Mouse (Mus musculus) adrenal gland, postnatal 14 days (tissue): ENCODE measurements at regions not wholly inside any gene's neighbourhood (a gene's known extent, or its start where the extent isn't known, plus 50 kb on each side); places are given as distances from the start of the nearest gene placed in this dataset.

Experiments used
- DNase-seq: peaks from one replicate; pipeline ENCODE4 v3.0.0; 2021; ENCODE audit warnings: mixed read lengths

GRCm38 (mm10) chr8:128235071-128235470, 123.3 kb upstream of the Nrp1 start:
- DNase-seq: no peak

- DNase-seq: no peak
Measured at GRCm38 (mm10) chr8:128235527-128235926, 122.9 kb upstream of the Nrp1 start.

DNA sequence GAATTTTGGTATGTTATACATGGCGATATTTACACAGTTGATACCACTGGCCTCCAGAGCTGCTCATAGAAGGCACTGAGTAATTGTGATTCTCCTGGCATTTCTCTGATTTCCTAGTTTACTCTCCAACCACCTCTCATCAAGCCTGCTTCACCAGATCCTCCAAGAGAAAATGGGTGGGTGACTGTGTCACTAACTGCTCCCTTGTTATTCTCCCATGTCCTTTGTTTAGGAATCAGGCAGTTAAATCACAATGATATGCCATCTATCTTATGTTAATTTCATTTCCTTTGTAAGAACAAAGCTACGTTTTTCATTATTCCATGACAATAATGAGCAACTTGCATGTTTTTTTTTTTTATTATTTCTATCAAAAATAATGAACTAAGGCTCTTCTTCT, 122.3 kb upstream of the Nrp1 start:
- no peak for DNase-seq

DNA sequence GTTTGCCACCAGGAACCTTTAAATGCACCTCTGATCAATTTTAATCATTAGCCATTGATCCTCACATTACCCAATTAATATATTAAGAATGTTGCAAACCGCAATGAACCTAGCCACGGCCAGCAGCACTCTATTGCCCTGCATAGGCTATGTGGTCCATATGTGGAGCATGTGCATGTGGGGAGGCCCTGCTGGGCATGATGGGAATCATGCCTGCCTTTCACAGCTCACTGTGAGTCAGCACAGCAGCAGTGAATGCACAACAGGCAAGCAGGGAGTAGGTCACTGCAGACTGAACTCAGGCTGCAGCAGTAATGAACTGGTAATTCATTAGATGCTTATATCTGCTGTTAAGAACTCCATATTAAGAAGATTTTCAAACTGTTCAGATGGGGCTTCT, 119.5 kb upstream of the Nrp1 start:
- no peak for DNase-seq

DNA sequence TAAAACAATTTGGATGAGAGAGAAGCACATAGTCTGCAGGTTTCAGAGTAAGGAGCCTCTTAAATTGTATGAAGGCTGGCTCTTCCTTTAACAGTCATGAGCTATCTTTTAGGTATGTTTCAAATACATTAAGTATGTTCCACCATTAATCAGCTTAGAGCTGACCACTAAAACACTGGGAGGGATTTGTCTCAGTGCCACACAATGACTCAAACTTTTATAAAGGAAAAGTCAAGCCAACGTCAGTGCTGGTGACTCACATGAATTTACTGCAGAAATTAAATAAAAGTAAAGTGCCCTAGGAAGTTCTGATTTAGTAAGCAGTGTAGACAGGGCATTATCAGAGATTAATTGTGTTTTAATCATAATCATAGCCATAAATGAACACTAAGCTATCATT, 118.6 kb upstream of the Nrp1 start:
- peak; percentile 39 for DNase-seq

DNA sequence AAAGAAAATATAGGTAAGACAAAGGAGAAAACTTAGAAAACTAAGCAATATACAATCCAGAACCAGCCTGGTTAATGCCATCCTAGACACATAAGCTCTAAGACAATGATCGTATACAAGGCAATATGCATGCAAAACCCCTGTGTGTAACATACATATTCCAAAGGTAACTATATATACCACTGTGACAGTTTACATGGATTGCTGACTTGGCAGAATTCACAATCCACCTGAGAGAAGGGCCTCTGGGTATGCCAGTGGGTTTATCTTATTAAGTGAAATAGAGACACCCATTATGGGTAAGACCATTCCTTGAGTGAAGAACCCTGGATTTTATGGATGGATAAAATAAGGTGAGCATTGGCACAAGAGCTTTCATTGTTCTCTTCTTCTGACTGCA, 117.2 kb upstream of the Nrp1 start:
- DNase-seq: no peak

DNA sequence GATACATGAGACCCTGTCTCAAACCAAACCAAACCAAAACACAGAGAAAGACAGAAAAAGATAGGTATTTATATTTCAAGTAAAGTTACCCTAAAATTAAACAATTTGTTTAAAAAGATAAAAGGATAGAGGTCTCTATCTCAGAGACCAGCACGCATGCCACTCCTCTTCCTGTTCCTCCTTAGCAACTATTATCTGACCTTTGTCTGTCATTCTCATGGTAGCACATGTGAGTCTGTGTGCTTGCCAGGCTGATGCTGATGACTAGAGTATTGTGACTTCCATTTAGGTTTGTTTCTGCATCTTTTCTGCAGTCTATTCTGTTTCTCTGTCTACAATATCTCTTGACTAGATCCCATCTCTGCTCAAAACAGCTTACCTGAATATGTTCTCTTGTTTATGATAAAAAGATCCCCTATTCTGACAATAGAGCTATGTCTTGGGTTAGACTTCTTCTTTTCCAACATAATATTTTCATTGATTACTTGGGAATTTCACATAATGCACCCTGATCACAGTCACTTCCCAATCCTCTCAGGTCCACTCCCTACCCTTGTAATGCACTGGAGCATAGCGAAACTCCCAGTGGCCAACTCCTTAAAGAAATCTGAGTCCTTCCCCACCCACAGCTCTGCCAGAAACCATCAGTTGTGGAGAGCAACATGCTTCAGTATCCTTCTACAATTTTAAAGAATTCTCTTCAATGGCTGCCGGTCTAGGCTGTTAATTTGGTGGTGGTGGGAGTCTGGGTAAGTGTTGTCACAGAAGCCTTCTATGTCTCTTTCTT, 115.7 kb upstream of the Nrp1 start:
- no peak for DNase-seq

GRCm38 (mm10) chr8:128251723-128252122, 106.7 kb upstream of the Nrp1 start:
- no peak for DNase-seq

DNA sequence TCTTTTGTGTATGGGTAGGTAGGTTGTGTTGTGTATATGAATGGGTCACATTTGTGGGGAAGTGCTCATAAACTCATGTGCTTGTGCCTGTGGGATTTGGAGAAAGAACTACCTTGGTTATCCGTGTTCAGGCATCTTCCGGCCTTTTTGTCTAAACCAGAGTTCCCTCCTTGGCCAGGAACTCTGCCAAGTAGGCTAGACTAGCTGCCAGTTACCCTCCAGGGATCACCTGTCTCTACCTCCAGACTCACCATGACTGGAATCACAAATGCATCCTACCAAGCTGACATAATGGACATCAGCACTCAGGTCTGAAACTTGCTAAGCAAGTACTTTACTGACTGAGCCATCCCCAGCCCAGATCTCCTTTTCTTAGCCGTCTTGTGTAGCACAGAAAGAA, 97.6 kb upstream of the Nrp1 start:
- no peak for DNase-seq

DNA sequence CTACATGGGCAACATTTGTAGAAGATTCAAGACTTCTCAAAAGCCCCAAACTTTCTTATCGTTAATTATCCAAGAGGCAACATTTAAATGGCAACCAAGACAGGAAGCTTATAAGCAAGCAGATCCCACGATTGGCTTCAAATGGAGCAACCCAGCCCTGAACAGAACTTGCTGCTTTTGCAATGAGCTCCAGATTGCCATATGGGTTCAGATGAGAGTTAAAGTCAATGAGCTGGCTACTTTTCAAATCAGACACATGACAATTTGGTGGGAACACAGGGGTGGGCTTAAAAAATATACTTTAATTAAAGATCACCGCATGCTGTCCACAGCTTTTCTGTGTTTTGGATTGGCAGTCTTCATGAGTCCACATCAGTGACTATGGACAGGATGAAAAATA, 97.0 kb upstream of the Nrp1 start:
- DNase-seq: no peak

DNA sequence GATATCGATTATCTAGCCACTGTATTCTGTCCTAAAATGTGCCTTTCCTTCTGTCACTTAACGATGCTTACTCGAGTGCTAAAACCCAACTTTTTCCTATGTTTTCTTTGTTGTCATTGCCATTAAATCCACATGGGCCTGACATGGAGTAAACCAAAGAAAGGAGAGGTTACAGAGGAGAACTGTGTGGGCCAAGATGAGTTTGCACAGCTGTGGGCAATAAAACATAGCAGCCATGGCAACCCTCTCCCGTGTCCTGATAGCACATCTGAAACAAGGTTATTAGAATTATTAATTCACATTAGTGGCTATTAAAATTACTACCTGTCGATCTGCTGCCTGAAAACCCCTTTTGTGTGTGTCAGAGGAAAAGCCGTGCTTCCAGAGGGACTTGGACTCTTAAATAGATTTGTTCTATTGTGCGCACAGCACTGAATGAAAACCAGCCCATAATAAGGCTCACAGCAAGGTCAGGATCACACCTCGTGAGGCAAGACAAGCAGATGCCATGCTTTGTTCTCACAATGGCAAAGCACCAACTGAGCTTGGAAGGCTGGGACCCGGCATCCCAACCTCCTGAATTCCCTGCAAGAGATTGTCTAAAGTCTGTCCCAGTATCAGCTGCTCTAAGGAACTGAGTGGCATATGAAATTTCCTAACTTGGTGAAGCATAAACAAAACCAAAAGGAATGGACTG, 95.0 kb upstream of the Nrp1 start:
- no peak for DNase-seq

DNA sequence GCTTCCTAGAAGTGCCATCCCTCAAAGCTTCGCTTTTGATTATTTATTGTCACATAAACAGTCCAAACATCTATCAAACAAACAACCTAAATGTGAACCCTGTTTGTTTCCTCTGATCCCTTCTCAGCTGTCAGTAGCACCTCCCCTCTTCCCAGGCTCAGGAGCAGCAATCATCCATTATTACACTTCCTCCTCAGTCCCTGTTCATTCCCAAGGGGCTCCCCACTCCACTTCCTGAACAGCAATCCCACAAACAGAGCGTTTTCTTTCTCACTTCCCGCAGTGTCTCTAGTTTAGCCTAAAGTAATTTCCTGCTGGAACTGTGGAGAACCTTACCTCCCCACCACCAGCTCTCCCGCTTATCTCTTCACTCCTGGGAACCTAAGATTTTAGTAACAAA, 91.1 kb upstream of the Nrp1 start:
- peak; percentile 17 for DNase-seq

- no peak for DNase-seq
Measured at GRCm38 (mm10) chr8:128268010-128268409, 90.4 kb upstream of the Nrp1 start.

GRCm38 (mm10) chr8:128269546-128269945, 88.9 kb upstream of the Nrp1 start:
- DNase-seq: no peak

GRCm38 (mm10) chr8:128272866-128273344, 85.5 kb upstream of the Nrp1 start:
- DNase-seq: peak; percentile 86

DNA sequence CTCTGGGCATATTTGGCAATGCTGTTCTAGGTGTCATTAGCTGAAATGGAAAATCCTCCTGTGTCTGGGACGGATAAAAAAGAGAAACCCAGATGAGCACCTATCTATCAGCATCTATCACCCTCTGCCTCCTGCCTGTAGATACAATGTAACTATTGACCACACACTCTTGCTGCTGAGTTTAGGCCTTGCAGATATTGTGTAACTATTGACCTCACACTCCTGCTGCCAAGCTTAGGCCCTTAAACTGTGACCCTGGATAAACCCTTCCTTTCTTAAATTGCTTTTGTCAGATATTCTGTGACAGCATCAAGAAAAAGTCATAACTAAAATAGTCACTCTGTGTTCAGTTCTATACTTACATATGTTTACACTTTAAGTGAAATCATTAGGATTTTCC, 81.9 kb upstream of the Nrp1 start:
- DNase-seq: no peak

DNA sequence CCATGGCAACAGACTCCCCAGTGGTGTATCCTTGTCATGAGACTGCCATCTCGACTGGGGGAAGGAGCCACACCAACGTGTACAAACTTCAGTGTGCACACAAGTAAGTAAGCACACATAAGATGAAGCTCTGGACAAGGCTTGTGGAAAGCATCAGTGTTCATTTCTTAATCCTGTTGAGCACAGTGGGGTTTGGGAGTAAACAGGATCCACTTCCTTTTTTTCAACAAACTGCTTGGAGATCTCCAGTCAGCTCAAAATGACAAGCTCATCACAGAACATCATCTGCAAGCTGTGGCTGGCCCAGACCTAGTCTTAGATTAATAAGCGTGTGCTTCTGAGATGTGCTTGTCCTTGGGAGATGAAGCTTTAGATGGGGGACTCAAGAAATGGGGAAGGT, 75.6 kb upstream of the Nrp1 start:
- DNase-seq: no peak

DNA sequence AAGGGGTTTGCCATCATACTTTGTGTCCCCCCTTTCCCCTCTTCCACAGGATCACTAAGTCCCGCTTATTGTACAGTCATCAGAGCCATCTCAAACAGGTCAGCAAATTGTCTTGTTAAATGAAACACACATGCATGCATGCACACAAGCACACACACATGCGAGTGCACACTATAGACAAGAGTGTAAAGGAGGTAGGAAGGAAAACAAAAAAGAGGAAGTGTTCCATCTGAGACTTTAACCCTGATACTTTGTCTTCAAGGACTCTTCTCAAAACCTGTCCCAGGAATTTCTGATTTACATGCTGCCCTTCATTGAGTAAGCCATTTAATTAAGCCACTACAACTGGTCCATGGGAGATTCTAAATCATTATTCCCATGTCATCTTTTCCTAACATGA, 75.0 kb upstream of the Nrp1 start:
- no peak for DNase-seq

- no peak for DNase-seq
Measured at GRCm38 (mm10) chr8:128284816-128285215, 73.6 kb upstream of the Nrp1 start.

DNA sequence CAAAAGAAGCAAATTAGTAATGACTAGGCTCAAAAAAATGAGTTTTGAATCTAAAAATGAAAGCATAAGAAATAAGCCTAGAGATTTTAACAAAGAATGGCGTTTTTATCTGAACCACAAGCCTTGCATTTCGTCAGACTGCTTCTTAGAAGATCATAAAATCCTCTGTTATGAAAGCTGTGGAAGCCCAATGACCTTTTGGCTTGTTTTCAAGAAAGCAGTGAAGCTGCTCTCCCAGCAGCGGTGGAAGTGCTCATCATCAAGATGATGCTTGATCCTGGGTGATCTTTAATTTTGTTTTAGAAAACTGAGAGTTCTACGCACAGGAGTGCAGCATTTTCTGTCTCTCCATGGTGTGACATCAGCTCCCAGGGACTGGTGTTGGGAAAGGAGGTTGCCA, 68.3 kb upstream of the Nrp1 start:
- DNase-seq: peak; percentile 5

- DNase-seq: no peak
Measured at GRCm38 (mm10) chr8:128292394-128292793, 66.0 kb upstream of the Nrp1 start.

- DNase-seq: no peak
Measured at GRCm38 (mm10) chr8:128296728-128297380, 61.5 kb upstream of the Nrp1 start.

DNA sequence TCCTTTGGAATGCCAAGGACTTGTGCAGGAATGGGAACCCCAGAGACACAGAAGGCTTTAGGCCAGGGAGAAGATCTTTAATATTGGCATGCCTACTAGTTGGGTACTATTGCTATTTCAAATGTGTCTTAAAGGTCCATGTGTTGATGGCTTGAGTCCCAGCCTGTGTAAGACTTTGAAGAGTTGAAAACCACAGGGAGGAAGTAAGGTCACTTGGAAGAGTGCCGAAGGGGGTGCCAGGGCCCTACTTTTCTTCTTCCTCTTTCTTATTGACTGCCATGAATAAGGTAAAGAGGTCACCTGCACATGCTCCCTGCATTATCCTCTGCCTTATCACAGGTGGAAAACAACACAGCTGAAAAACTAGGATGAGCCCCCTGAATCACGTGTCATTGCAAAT, 56.1 kb upstream of the Nrp1 start:
- peak; percentile 11 for DNase-seq
